Mouse (Mus musculus) liver, embryonic 16.5 days (tissue): ENCODE data around the gene Hip1. TPM values are rescaled to one million over a fixed set of nuclear protein-coding genes. Genes with fewer than 3 reads are reported as not detected.

Experiments used
- ATAC-seq: fragments of 200-750 bp; cut with Nextera tagmentation; 2 replicates; pipeline ENCODE4 v1.8.0; 2017; ENCODE audit warnings: low read depth, mild to moderate bottlenecking, moderate number of reproducible peaks, moderate library complexity
- H3K27ac ChIP-seq: fragments of 300-500 bp; sonication (generic); 2 replicates; pipeline ENCODE4 v1.5.1; 2014; ENCODE audit warnings: mild to moderate bottlenecking, low read length
- H3K27me3 ChIP-seq: fragments of 300-500 bp; sonication (generic); 2 replicates; pipeline ENCODE4 v1.6.1; 2014; ENCODE audit warnings: low read depth, low read length, mixed read lengths; ENCODE audit not compliant: control insufficient read depth, insufficient read depth
- H3K36me3 ChIP-seq: fragments of 300-500 bp; sonication (generic); 2 replicates; pipeline ENCODE4 v1.6.1; 2014; ENCODE audit warnings: mild to moderate bottlenecking; ENCODE audit not compliant: control insufficient read depth, insufficient read depth
- H3K4me1 ChIP-seq: fragments of 300-500 bp; sonication (generic); 2 replicates; pipeline ENCODE4 v1.6.1; 2014; ENCODE audit warnings: low read depth, low read length, mixed read lengths; ENCODE audit not compliant: control insufficient read depth
- H3K4me2 ChIP-seq: fragments of 300-500 bp; sonication (generic); 2 replicates; pipeline ENCODE4 v1.6.1; 2014; ENCODE audit warnings: low read depth, low read length, mixed read lengths
- H3K4me3 ChIP-seq: fragments of 300-500 bp; sonication (generic); 2 replicates; pipeline ENCODE4 v1.5.1; 2014; ENCODE audit warnings: low read depth, mild to moderate bottlenecking, low read length
- H3K9ac ChIP-seq: fragments of 300-500 bp; sonication (generic); 2 replicates; pipeline ENCODE4 v1.6.1; 2014; ENCODE audit warnings: low read depth, low read length
- H3K9me3 ChIP-seq: fragments of 300-500 bp; sonication (generic); replicated peaks from 2 replicates; pipeline ENCODE4 v1.6.1; 2016; ENCODE audit warnings: low read length; ENCODE audit not compliant: control insufficient read depth
- WGBS: fragments of 180-500 bp; shearing (Covaris S2); extraction: QIAGEN DNeasy Blood & Tissue Kit; methylation state at CpG from one replicate; pipeline ENCODE4 v1.1.7; 2014; ENCODE audit not compliant: insufficient replicate concordance; 5-methylcytosine and 5-hydroxymethylcytosine counted together
- polyA plus RNA-seq: library from polyadenylated mRNA; unstranded; fragments of >200 nt; fragmentation: Nextera tagmentation; extraction: Ambion mirVana; gene quantifications from 2 replicates; pipeline ENCODE4 v1.2.1, GENCODE M21; 2015

Hip1 gene
- polyA plus RNA-seq, 1 experiment from 2014 or later, result 3.9 TPM

DNA sequence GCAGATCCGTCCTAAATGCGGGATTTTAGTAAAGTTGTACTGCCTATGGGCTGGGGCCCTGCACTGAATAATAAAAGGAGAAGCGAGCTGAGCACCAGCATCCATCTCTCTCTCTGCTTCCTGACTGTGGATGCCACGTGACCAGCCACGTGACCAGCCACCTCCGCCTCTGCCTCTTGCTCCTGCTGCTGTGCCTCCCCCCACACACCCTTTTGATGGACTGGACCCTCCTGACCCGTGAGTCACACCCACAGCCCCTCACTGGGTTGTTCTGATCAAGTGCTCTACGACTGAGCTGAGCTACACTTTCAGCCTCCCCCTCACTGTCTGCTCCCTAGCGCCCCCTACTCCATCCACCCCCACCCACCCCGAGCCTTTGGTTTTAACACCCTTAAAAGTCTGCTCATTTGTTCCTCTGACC is 7.1 kb downstream of the Hip1 start:
- no peaks in the 10 kb centered on the region for H3K36me3 ChIP-seq
- peak overlapping the region; percentile 12; the same call in 1 of the 2 replicates for H3K4me2 ChIP-seq
- 28% methylated on average over 10 of the region's 10 CpGs for WGBS
- no peak overlapping the region for H3K4me3 ChIP-seq
- no peaks in the 10 kb centered on the region for H3K27me3 ChIP-seq
- H3K27ac ChIP-seq, result no peak overlapping the region
- H3K9ac ChIP-seq, result no peak overlapping the region
- ATAC-seq, result no peak
- no peaks in the 10 kb centered on the region for H3K9me3 ChIP-seq
- no peaks in the 10 kb centered on the region for H3K4me1 ChIP-seq

GRCm38 (mm10) chr5:135537326-135537725 is 7.6 kb downstream of the Hip1 start:
- Histone ChIP-seq H3K4me2 (no peak overlapping the region; the same call in 1 of the 2 replicates), H3K9me3 (no peaks in the 10 kb centered on the region), H3K4me3 (no peak overlapping the region), H3K27me3 (no peaks in the 10 kb centered on the region), H3K9ac (no peak overlapping the region), H3K27ac (no peak overlapping the region), H3K36me3 (no peaks in the 10 kb centered on the region), H3K4me1 (no peaks in the 10 kb centered on the region)
- peak; percentile 65 for ATAC-seq
- WGBS, result 16% methylated on average over 4 of the region's 4 CpGs

- H3K27me3 ChIP-seq, result no peaks in the 10 kb centered on the region
- H3K4me3 ChIP-seq, result no peak overlapping the region
- H3K9me3 ChIP-seq, result no peaks in the 10 kb centered on the region
- no peak overlapping the region for H3K4me2 ChIP-seq
- H3K4me1 ChIP-seq, result no peaks in the 10 kb centered on the region
- no peak overlapping the region for H3K27ac ChIP-seq
- H3K9ac ChIP-seq, result no peak overlapping the region
- no peaks in the 10 kb centered on the region for H3K36me3 ChIP-seq
- ATAC-seq, result no peak
Observed at GRCm38 (mm10) chr5:135535867-135536266, 9.1 kb downstream of the Hip1 start.

DNA sequence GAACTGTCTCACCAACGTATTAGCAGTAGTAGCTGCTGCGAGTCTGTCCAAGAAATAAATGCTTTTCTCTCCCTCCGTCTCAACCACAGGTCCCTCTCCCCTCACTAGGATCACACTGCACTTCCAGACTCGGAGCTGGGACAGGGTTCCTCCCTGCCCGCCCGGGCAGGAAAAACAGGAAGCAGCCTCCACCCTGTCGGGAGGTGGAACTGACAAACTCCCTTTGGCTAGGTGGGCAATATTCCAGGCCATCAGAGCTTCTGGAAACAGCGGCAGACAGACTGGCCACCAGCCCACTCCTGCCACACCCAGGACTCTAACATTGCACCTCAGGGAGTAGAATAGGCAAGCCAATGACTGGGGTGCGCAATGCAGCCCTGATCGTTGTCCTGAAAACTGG is 11.5 kb downstream of the Hip1 start:
- H3K4me1 ChIP-seq, result no peaks in the 10 kb centered on the region
- no peak overlapping the region for H3K4me3 ChIP-seq
- no peak for ATAC-seq
- 50% methylated on average over 10 of the region's 10 CpGs for WGBS
- H3K27ac ChIP-seq, result no peak overlapping the region
- no peaks in the 10 kb centered on the region for H3K27me3 ChIP-seq
- no peaks in the 10 kb centered on the region for H3K9me3 ChIP-seq
- H3K9ac ChIP-seq, result no peak overlapping the region
- no peak overlapping the region for H3K4me2 ChIP-seq
- H3K36me3 ChIP-seq, result no peaks in the 10 kb centered on the region

GRCm38 (mm10) chr5:135531306-135531845 is 13.5 kb downstream of the Hip1 start:
- ATAC-seq, result no peak
- Histone ChIP-seq H3K27me3 (no peaks in the 10 kb centered on the region), H3K9me3 (no peaks in the 10 kb centered on the region), H3K4me1 (no peaks in the 10 kb centered on the region), H3K4me2 (no peak overlapping the region), H3K9ac (no peak overlapping the region), H3K4me3 (no peak overlapping the region), H3K36me3 (no peaks in the 10 kb centered on the region), H3K27ac (no peak overlapping the region)
- WGBS, result 62% methylated on average over 11 of the region's 11 CpGs

- Histone ChIP-seq H3K27me3 (no peaks in the 10 kb centered on the region), H3K9ac (no peak overlapping the region), H3K27ac (no peak overlapping the region), H3K4me2 (no peak overlapping the region), H3K4me1 (no peaks in the 10 kb centered on the region), H3K4me3 (no peak overlapping the region), H3K9me3 (no peaks in the 10 kb centered on the region), H3K36me3 (no peaks in the 10 kb centered on the region)
- ATAC-seq, result no peak
- 57% methylated on average over 2 of the region's 2 CpGs for WGBS
Observed at GRCm38 (mm10) chr5:135529964-135530363, 15.0 kb downstream of the Hip1 start.

- Histone ChIP-seq H3K4me3 (no peak overlapping the region), H3K27me3 (no peaks in the 10 kb centered on the region), H3K9ac (no peak overlapping the region), H3K36me3 (no peaks in the 10 kb centered on the region), H3K4me1 (no peaks in the 10 kb centered on the region), H3K4me2 (no peak overlapping the region), H3K9me3 (no peaks in the 10 kb centered on the region), H3K27ac (no peak overlapping the region)
- ATAC-seq, result no peak
- WGBS, result 48% methylated on average over 3 of the region's 3 CpGs
Observed at GRCm38 (mm10) chr5:135529310-135529709, 15.6 kb downstream of the Hip1 start.

DNA sequence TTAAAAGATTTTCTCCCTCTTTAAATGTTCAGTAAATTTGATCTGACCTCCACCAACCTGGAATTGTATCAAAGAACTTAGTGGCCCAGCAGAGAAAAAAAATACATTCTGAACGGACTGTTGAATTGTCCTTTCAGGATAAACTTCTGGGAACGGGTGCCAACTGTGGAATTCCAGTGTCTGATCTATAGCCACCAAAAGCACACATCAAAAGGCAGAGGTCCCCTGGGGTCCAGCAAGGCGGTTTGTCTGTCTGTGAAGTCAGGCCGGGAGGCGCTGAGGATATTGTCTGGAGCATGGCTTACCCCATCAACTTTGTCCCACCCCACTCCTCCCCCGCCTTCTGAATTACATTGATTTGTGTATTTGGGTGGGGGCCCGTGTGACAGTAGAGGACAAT is 16.9 kb downstream of the Hip1 start:
- Histone ChIP-seq H3K4me2 (no peak overlapping the region), H3K36me3 (no peaks in the 10 kb centered on the region), H3K4me3 (no peak overlapping the region), H3K9ac (no peak overlapping the region), H3K4me1 (no peaks in the 10 kb centered on the region), H3K27ac (no peak overlapping the region), H3K27me3 (no peaks in the 10 kb centered on the region), H3K9me3 (no peaks in the 10 kb centered on the region)
- WGBS, result 59% methylated on average over 7 of the region's 7 CpGs
- no peak for ATAC-seq

DNA sequence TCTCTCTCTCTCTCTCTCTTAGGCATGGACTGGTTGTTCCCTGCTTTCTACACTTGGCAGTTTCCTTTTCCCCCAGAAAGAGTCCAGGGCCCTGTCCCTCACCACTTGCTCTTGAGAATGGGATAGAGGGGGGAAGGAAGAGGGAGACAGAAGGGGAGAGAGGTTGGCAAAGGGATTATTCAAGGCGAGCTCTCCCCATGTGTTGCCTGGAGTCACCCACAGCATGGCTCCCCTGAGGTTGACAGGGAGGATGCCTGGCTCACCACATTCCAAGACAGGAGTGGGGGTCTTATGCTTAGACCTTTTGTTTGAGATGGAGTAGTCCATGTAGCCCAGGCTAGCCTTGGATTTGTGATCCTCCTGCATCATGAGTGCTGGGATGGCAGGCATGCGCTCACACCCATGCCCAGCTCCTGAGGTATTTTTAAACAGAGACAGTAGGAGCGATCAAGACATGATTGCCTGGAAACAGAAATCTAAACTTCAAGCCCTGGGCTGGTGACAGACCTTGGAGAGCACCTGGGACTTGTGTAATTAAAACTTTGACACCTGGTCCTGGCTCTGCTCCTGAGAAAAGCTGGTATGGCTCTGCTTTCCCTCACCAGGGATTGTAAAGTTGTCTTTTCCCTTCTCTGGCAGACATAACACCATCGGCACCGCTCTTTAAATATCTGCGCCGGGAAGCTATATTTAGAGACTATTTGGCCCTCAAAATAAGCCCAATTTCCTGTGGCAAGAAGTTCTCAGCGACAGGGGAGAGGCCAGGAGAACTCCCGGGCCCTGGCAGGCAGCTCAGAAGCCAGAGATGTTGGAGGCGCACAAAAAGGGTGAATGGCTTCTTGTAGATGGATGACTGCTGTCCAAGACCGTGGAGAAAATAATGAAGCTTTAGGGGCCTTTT is 20.0 kb downstream of the Hip1 start:
- no peaks in the 10 kb centered on the region for H3K36me3 ChIP-seq
- H3K4me2 ChIP-seq, result no peak overlapping the region
- ATAC-seq, result no peak
- H3K9ac ChIP-seq, result no peak overlapping the region
- no peaks in the 10 kb centered on the region for H3K4me1 ChIP-seq
- H3K27me3 ChIP-seq, result no peaks in the 10 kb centered on the region
- no peak overlapping the region for H3K27ac ChIP-seq
- no peak overlapping the region for H3K4me3 ChIP-seq
- no peaks in the 10 kb centered on the region for H3K9me3 ChIP-seq
- whole genome bisulfite sequencing, result 28% methylated on average over 11 of the region's 11 CpGs
